Mouse (Mus musculus): Measurements from ENCODE around the gene Ttc22. TPM values are rescaled to one million over a fixed set of nuclear protein-coding genes. Genes with fewer than 3 reads are reported as not detected.

Gene Ttc22
- total and polyA plus RNA-seq, 3 experiments, result 0.21 TPM; not detected in 2

DNA sequence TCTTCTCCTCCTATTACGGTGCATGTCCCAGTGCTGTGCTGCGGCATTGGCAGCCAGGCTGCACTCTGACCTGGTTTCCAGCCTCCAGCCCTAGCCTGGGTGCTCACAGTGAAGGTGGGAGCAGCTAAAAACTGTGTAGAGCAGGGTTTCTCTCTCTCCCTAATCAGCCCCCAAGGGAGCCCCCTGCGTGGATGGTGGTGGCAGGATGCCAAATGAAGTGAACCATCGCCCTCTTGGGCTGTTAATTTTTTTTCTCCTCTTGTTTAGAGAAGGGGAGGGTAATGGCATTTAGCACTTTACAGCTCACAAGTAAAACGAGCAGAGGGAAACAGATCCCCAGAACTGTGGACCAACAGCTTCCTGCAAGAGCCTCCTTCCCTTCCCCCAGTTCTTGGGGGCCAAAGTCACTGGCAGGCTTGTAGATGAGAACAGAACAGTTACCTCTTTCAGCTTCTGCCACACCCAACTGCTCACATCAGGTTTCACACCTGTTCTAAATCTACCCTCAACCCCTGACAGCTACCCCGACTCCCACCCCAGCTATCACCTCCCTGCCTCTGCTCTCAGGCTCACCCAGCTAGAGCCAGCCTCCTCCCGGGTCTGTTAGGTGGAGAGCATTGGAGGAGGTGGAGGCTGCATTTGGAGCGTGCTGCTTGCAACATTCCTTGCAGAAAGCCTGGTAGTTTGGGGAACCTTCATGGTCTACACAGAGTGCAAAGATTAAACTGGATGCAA, 21.4 kb downstream of the Ttc22 start:
- intact Hi-C loops (cut with DNase I), result no loop called here
- no peak overlapping the region for H3K27ac ChIP-seq

DNA sequence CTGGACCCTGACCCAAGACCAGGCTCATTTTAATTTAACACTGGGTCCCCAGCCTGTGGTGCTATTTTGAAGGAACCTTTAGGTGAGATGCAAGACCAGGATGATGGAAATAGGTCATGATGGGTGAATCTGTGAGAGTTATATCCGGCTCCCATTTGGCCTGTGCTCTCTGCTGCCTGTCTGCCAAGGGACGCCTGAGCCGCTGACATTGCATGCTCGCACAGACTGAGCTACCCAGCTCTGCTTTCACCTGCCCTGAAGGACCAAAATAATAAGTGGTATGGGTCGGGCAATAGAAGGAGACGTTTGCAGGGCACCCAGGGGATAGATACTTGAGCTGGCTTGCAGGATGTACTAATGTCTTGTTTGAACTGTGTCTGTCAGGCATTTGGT, 22.0 kb downstream of the Ttc22 start:
- WGBS, result 67% methylated on average over 6 of the region's 6 CpGs
- intact Hi-C loops (cut with DNase I), result no loop called here
- no peak overlapping the region for H3K9ac ChIP-seq (ENCODE audit: low read depth, low read length)
- TF ChIP-seq CTCF (IDR thresholded peaks at IDR 0.05) (no peak), EP300 (IDR thresholded peaks at IDR 0.05; ENCODE audit: insufficient read depth, low read depth, low read length) (no peak), POLR2A (IDR thresholded peaks at IDR 0.05; ENCODE audit: insufficient read depth, low read depth, low read length) (no peak)
- no peaks in the 10 kb centered on the region for H3K36me3 ChIP-seq (ENCODE audit: control insufficient read depth, insufficient read depth, low read length)
- no peak overlapping the region; the same call in 1 of the 2 replicates for H3K27ac ChIP-seq
- H3K4me1 ChIP-seq (ENCODE audit: control insufficient read depth, insufficient read depth, low read length), result peaks cover 1% of the 10 kb centered on the region
- H3K27me3 ChIP-seq (ENCODE audit: control insufficient read depth, insufficient read depth, low read length), result no peaks in the 10 kb centered on the region
- H3K4me3 ChIP-seq, result no peak overlapping the region
- DNase-seq, result no peak
- no peaks in the 10 kb centered on the region for H3K79me2 ChIP-seq (replicated peaks; ENCODE audit: control insufficient read depth, insufficient read depth, low read length)

More for the DNA sequence above, 21.4 kb downstream of the Ttc22 start:
- Histone ChIP-seq H3K79me2 (replicated peaks; ENCODE audit: control insufficient read depth, insufficient read depth, low read length) (no peaks in the 10 kb centered on the region), H3K9ac (ENCODE audit: low read depth, low read length) (no peak overlapping the region), H3K36me3 (ENCODE audit: control insufficient read depth, insufficient read depth, low read length) (no peaks in the 10 kb centered on the region), H3K4me1 (ENCODE audit: control insufficient read depth, insufficient read depth, low read length) (peaks cover 1% of the 10 kb centered on the region), H3K27me3 (ENCODE audit: control insufficient read depth, insufficient read depth, low read length) (no peaks in the 10 kb centered on the region), H3K4me3 (no peak overlapping the region)
- WGBS, result 18% methylated on average over 8 of the region's 8 CpGs
- TF ChIP-seq POLR2A (IDR thresholded peaks at IDR 0.05; ENCODE audit: insufficient read depth, low read depth, low read length), result no peak
- DNase-seq, result no peak

DNA sequence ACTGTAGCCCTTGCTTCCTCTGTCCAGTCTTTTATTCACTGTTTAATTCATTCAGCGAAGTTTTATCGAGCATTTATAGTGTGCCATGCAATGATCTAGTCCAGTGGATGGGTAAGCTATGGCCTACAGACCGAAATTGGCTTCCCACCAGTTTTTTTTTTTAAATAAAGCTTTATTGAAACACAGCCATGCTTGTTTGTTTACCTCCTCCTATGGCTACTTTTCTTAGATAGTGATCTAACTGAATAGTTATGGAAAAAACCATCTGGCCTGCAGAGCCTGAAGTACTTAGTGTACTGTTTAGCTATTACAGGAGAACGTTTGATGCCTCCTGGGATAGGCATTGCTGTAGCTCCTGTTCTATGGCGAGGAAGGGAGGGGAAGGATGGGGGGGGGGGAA, 23.6 kb downstream of the Ttc22 start:
- no peaks in the 10 kb centered on the region for H3K36me3 ChIP-seq (ENCODE audit: control insufficient read depth, insufficient read depth, low read length)
- no peaks in the 10 kb centered on the region for H3K27me3 ChIP-seq (ENCODE audit: control insufficient read depth, insufficient read depth, low read length)
- no peak for DNase-seq
- TF ChIP-seq POLR2A (IDR thresholded peaks at IDR 0.05; ENCODE audit: insufficient read depth, low read depth, low read length), result no peak
- no peak for TF ChIP-seq CTCF (IDR thresholded peaks at IDR 0.05)
- TF ChIP-seq EP300 (IDR thresholded peaks at IDR 0.05; ENCODE audit: insufficient read depth, low read depth, low read length), result no peak
- peaks cover 1% of the 10 kb centered on the region for H3K4me1 ChIP-seq (ENCODE audit: control insufficient read depth, insufficient read depth, low read length)
- no peaks in the 10 kb centered on the region for H3K79me2 ChIP-seq (replicated peaks; ENCODE audit: control insufficient read depth, insufficient read depth, low read length)
- H3K27ac ChIP-seq, result peak overlapping the region; percentile 57
- no peak overlapping the region for H3K4me3 ChIP-seq
- H3K9ac ChIP-seq (ENCODE audit: low read depth, low read length), result no peak overlapping the region
- intact Hi-C loops (cut with DNase I), result no loop called here
- WGBS, result 55% methylated on average over 5 of the region's 5 CpGs

DNA sequence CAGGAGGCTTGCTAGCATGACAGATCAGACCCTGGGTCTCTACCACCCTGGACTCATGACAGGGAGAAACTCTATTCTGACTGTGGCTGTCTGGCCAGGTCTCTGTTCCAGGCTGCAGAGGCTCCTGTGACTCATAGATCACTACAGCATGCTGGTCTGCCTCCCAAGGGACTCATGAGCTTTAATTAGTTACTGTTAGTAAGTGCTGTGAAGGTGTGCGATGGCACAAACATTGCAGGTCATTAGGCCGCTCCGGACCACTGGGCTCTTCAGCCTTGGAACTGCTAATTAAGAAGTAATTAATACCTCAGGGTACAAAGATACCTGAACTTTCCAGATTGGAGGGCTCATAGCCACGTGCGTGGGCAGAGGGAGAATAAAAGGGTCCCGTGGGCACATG, 24.9 kb downstream of the Ttc22 start:
- Histone ChIP-seq H3K27me3 (ENCODE audit: control insufficient read depth, insufficient read depth, low read length) (no peaks in the 10 kb centered on the region), H3K36me3 (ENCODE audit: control insufficient read depth, insufficient read depth, low read length) (no peaks in the 10 kb centered on the region), H3K79me2 (replicated peaks; ENCODE audit: control insufficient read depth, insufficient read depth, low read length) (no peaks in the 10 kb centered on the region), H3K27ac (no peak overlapping the region; the same call in 1 of the 2 replicates), H3K9ac (ENCODE audit: low read depth, low read length) (no peak overlapping the region), H3K4me1 (ENCODE audit: control insufficient read depth, insufficient read depth, low read length) (peaks cover 3% of the 10 kb centered on the region), H3K4me3 (no peak overlapping the region)
- no peak for TF ChIP-seq CTCF (IDR thresholded peaks at IDR 0.05)
- TF ChIP-seq EP300 (IDR thresholded peaks at IDR 0.05; ENCODE audit: insufficient read depth, low read depth, low read length), result no peak
- no peak for TF ChIP-seq POLR2A (IDR thresholded peaks at IDR 0.05; ENCODE audit: insufficient read depth, low read depth, low read length)
- 67% methylated on average over 6 of the region's 6 CpGs for WGBS
- intact Hi-C loops (cut with DNase I), result no loop called here
- DNase-seq, result no peak

DNA sequence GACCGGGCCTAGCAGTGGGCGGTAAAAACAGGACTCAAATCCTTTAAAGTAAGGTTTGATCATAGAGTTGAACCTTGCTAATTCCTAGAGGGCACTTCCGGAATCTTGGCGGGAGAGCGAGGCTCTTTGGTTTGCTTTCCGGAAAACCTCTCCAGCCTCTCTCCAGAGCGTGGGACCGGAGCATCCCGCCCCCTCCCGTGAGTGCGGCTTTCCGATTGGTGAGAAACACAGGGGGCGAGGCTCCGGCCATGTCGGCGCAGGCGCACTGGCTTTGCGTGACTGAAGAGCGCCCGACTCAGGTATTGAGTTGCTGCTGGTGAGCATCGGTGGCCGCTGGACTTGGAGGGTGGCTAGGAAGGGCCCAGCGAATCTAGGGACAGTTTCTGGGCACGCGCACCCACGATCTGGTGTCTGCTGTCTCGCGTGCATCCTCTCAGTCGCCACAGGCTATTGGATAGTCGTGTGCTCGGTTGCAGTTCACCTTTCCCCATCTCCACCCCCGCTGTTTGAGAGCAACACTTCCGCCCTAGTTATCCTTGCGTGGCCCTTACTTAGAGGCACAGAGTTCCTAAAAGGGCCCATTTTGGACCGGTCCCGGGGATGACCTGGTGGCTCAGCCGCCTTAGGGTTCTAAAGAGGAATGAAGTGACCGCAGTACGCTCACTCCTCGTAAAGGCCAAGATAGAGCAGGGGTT, 28.7 kb downstream of the Ttc22 start, which contains the start of gene Pars2:
Pars2 (plus strand) TSS at position 237 of the 695 bp plus-strand sequence.
- Histone ChIP-seq H3K27ac (peak within 1 kb of the TSS; percentile 49), H3K4me1 (ENCODE audit: control insufficient read depth, insufficient read depth, low read length) (peaks cover 2% of the 10 kb centered on the region), H3K27me3 (ENCODE audit: control insufficient read depth, insufficient read depth, low read length) (no peaks in the 10 kb centered on the region), H3K36me3 (ENCODE audit: control insufficient read depth, insufficient read depth, low read length) (no peaks in the 10 kb centered on the region), H3K9ac (ENCODE audit: low read depth, low read length) (peak within 1 kb of the TSS; percentile 75), H3K4me3 (peak within 1 kb of the TSS; percentile 74), H3K79me2 (replicated peaks; ENCODE audit: control insufficient read depth, insufficient read depth, low read length) (no peaks in the 10 kb centered on the region)
- 3% methylated on average over 40 of the region's 40 CpGs for WGBS
- peak; percentile 97 for DNase-seq
- intact Hi-C loops (cut with DNase I), result loop anchor here (2.0 kb wide), 1 partner anchor 28 kb away; the partner anchor contains the start of gene Ttc4
- 0 out of 2 replicates have a peak, but pooled peaks have one; percentile 19 for TF ChIP-seq EP300 (IDR thresholded peaks at IDR 0.05; ENCODE audit: insufficient read depth, low read depth, low read length)
- TF ChIP-seq CTCF (IDR thresholded peaks at IDR 0.05), result no peak
- peak; percentile 84 for TF ChIP-seq POLR2A (IDR thresholded peaks at IDR 0.05; ENCODE audit: insufficient read depth, low read depth, low read length)

DNA sequence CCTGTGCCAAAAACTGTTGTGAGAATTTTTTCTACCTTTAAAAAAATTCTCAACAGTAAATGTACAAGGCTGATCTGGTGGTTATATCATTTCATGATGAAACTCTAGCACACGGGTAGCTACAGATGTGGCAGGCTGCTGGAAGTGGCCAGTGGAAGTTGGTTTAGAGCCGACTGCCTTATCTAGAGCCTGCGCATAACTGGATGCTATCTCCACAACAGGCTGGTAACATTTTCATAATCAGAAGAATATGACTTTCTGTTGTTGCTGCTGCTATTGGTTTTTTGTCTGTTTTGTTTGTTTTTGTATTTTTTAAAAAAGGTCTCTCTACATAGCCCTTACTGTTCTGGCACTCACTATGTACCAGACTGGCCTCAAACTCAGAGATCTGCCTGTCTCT, 30.3 kb downstream of the Ttc22 start:
- no peak for DNase-seq
- Histone ChIP-seq H3K27me3 (ENCODE audit: control insufficient read depth, insufficient read depth, low read length) (no peaks in the 10 kb centered on the region), H3K4me3 (no peak overlapping the region), H3K36me3 (ENCODE audit: control insufficient read depth, insufficient read depth, low read length) (no peaks in the 10 kb centered on the region), H3K9ac (ENCODE audit: low read depth, low read length) (no peak overlapping the region), H3K27ac (no peak overlapping the region), H3K79me2 (replicated peaks; ENCODE audit: control insufficient read depth, insufficient read depth, low read length) (no peaks in the 10 kb centered on the region), H3K4me1 (ENCODE audit: control insufficient read depth, insufficient read depth, low read length) (peaks cover 2% of the 10 kb centered on the region)
- TF ChIP-seq CTCF (IDR thresholded peaks at IDR 0.05), result no peak
- no peak for TF ChIP-seq EP300 (IDR thresholded peaks at IDR 0.05; ENCODE audit: insufficient read depth, low read depth, low read length)
- TF ChIP-seq POLR2A (IDR thresholded peaks at IDR 0.05; ENCODE audit: insufficient read depth, low read depth, low read length), result no peak
- intact Hi-C loops (cut with DNase I), result no loop called here
- WGBS, result 86% methylated on average over 3 of the region's 3 CpGs

Data from heart, adult 2 months (tissue).